Mouse (Mus musculus): ENCODE measurements around the gene Tmbim1.
"Not testable (repeated sequence)": the region's sequence is repeated elsewhere in the genome, so short reads cannot be mapped to it uniquely, and the experiment has no call there.

The Tmbim1 gene

GRCm38 (mm10) chr1:74329899-74330431 lies 24.5 kb upstream of the Tmbim1 start:
- DNase-seq (ENCODE audit: low read depth, low spot score) = no peak

DNA sequence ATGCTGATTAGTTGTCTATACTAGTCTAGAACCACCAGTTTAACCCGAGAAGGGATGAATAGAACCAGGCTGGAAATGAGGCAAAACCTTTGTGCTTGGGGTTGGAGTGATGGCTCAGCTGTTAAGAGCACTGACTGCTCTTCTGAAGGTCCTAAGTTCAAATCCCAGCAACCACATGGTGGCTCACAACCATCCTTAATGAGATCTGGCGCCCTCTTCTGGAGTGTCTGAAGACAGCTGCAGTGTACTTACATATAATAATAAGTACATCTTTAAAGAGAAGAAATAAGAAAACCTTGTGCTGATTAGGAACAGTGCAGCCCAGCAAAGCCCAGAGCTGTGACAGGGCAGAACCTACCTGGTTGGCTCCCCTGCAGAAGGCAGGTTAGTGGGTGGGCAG lies 21.5 kb upstream of the Tmbim1 start:
- DNase-seq (ENCODE audit: low read depth, low spot score) = not testable (repeated sequence)

GRCm38 (mm10) chr1:74321396-74321795 lies 16.0 kb upstream of the Tmbim1 start:
- no peak for DNase-seq (ENCODE audit: low read depth, low spot score)

- no peak for DNase-seq (ENCODE audit: low read depth, low spot score)
Measured at GRCm38 (mm10) chr1:74318711-74319110, 13.3 kb upstream of the Tmbim1 start.

DNA sequence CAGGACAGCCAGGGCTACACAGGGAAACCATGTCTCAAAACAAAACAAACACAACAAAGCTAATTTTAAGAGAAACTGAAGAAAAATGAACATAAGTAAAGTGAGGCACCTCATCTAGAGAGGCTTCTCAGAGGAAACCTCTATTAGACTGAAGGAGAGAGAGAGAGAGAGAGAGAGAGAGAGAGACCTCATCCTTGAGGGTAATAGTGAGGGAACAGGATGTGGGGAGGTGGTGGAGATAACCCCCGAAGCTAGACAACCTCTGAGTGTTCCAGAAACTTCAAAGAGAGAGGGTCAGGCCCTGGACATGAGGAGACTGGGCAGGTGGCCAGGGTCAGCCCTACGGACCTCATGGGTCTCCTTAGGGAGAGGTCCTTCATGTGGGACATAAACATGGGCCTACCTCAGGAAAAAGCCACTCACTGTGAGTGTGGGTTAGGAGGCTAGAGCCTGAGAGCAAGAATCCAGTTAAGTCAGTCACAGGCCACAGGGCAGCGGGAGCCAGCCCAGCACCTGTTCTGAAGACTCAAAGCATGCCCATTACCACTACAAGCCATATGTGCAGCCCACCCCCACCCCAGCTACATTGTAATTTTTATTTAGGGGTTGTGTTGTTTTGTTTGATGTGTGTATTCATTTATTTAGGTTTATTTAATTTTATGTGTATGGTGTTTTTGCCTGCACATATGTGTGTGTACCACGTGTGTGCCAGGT lies 10.8 kb upstream of the Tmbim1 start:
- DNase-seq (ENCODE audit: low read depth, low spot score) = no peak

DNA sequence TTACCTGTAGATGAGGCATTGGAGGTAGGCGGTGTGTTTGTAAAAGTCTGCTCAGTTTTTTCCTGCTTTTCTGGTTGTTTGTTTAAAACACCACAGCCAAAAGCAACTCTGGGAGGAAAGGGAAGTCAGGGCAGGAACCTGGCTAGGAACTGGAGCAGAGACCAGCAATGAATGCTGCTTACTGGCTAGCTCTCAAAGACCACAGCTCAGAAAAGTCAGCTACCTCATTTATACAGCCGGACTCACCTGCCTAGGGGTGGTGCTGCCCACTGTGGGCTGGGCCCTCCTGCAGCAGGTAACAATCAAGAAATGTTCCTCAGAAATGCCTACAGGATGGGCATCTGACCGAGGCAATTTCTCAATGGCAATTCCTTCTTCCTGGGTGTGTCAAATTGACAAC lies 9.4 kb upstream of the Tmbim1 start:
- no peak for DNase-seq (ENCODE audit: low read depth, low spot score)

DNA sequence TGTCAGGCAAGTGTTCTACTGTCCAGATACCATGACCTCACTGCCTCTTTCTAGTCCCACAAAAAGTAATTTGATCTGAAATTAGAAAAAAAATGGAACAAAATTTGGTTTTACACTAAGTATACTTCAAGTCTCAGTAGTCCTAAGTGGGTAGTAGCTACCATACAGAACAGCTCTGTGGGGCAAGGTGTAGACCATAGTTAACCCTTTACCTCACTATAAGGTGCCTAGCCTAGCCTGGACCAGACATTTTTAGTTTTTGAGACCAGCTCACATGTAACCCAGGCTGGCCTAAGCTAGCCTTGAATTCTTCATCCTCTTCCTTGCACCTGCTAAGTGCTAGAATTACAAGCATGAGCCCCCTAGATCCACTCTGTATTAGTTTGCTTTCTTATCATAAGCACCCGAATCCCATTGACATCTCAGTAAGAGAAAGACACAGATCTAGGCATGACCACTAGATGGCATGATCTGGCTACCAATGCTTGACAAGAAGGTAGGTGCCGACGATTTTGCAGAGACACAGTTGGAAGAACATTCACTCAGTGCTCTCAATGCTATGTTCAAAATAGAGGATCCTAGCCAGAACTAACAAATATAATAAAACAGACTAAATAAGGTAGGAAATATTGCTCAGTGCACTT lies 7.7 kb upstream of the Tmbim1 start:
- DNase-seq (ENCODE audit: low read depth, low spot score) = peak; percentile 88

DNA sequence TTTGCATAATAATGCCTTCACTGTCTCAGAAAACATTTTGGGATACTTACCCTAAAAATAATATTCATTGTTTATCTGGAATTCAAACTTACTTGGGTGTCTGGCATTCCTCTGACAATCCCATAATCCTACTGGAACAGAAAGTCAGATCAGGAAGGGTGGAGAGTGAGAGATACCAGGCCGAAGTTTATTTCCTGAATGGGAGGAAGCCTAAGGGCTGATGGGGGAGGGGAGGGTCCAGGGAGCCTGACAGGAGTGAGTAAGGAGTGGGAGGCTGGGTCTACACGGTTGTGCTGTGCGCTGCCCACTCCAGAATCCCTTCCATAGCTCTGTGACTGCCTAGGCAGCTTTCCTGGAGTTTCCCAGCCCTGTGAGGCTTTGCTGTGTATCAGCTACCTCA lies 4.3 kb upstream of the Tmbim1 start:
- no peak for DNase-seq (ENCODE audit: low read depth, low spot score)

DNA sequence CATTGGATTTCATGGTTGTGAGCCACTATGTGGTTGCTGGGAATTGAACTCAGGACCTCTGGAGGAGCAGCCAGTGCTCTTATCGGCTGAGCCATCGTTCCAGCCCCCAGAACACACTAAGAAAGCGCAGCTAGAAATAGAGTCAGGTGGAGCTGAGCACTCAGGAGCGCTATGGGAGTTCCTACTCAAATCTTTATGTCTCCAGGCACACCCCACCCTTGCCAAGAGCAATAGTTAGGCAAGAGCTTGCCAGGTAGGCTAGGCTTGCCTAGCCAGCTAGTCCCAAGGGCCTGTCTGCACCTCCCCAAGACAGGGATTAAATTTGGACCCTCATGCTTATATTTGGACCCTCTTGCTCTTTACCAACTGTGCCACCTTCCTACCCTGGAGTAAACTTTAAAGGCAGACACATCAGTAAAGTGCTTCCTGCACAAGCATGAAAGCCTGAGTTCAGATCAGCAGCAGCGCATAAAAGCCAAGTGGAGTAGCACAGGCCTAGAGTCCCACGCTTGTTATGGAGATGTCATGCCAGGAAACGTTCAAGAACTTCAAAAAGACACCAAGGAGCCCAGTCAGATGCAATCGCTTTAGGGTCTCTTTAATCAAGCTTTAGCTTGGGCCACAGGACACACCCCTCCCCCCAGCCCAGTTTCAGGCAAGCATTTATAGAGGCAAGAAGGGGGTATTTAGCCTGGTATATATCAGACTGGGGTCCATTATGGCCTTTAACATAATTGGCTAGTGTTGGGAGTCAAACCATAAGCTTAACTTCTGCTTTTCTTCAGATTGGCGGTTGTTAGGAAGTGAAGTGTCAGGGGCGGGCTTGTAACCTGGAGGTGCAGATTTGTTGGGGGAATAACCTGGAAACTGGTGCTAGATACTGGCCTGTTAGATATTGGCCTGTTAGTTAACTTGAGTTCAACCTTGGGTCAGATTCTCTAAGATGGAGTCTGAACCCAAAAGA lies 2.9 kb upstream of the Tmbim1 start:
- no peak for DNase-seq (ENCODE audit: low read depth, low spot score)

GRCm38 (mm10) chr1:74307146-74307545 lies 1.7 kb upstream of the Tmbim1 start:
- no peak for DNase-seq (ENCODE audit: low read depth, low spot score)

DNA sequence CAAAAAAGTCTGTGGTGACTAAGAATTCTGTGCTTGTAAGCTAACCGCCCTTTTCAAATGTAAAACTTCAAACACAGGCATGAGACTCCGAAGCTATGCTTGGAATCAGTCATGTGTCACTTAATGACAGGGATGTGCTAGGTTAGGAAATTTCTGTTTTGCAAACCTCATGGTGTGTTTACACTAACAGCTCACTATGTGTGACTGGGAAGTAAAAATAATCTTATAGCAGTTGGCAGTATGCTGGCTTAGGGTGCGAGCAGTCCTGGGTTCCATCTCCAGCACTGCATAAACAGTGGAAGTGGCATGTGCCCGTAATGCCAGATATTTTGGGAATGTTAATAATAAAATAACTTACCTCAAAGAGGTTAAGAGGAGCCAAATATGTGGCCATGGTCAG lies 476 bp downstream of the Tmbim1 start:
- no peak for DNase-seq (ENCODE audit: low read depth, low spot score)

GRCm38 (mm10) chr1:74304339-74304790 lies 1.1 kb downstream of the Tmbim1 start:
- DNase-seq (ENCODE audit: low read depth, low spot score) = no peak

DNA sequence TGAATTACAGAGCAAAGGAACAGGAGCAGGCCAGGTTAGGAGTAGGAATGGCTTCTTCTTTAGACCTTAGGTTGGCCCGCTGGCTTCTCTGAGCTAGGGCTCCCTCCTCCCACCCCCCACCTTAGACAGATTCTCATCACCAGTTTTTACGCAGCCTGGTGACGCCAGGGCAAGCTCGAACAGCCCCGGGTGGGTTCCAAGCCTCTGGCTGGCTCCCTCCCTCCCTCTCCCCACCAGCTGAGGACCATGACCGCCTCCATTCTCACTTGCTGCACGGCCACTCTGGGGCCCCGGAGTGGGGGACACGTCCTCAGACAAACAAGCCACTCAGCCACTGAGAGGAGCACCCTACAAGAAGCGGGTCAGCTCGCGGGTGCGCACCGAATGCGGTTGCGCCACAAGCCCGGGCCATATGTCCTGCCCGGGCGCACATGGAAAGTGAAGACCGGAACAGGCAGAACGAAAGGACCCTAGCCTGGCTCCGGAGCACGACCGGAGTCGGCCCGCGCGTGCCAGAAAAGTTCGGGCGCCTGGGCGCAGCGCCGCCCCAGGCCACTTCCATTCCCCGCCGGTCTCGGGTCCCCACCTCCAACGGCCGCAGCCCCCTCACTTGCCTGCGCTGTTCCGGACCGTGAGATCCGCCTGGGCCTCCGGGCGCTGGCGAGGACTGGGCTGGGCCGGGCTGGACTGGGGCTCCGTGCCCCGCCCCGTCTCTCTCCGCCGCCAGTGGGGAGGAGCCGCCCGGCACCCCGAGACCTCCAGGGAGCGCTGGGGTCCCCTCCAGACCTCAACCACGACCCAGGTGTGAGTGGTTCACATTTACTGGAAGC lies 1.7 kb downstream of the Tmbim1 start:
- peak; percentile 52 for DNase-seq (ENCODE audit: low read depth, low spot score)

GRCm38 (mm10) chr1:74302835-74303234 lies 2.6 kb downstream of the Tmbim1 start:
- no peak for DNase-seq (ENCODE audit: low read depth, low spot score)

GRCm38 (mm10) chr1:74302229-74302628 lies 3.2 kb downstream of the Tmbim1 start:
- no peak for DNase-seq (ENCODE audit: low read depth, low spot score)

DNA sequence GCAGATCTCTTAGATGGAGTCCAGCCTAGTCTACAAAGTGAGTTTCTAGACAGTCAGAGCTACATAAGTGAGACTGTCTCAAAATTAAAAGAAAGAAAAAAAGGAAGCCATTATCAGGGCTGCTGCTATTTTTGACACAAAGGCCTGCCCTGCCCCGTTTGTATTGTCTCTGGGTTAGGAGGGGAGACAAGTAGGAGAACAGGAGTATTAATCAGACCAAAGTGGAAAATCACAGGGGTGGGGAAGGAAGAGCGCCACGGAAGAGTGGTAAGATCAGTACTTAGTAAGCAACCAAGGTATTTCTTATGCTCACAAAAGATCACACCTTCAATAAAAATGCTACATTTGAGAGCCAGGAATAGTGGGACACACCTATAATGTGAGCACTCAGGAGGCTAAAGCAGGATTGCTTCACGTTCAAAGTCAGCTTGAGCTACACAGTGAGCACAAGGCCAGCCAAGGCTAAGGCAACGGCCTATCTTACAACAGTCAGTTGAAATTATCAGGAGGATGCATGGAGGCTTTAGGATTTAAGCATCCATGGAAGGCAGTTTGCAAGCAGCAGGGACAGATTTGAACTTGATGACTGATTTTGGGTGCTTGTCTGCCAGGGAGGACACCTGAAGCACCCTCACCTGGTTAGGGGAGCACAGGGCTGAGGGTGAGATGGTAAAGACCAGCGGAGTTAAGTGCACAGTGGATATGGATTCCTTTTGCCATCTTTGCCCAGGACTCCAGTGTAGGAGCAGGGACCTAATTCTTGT lies 4.9 kb downstream of the Tmbim1 start:
- DNase-seq (ENCODE audit: low read depth, low spot score) = no peak

- no peak for DNase-seq (ENCODE audit: low read depth, low spot score)
Measured at GRCm38 (mm10) chr1:74298996-74299395, 6.4 kb downstream of the Tmbim1 start.

DNA sequence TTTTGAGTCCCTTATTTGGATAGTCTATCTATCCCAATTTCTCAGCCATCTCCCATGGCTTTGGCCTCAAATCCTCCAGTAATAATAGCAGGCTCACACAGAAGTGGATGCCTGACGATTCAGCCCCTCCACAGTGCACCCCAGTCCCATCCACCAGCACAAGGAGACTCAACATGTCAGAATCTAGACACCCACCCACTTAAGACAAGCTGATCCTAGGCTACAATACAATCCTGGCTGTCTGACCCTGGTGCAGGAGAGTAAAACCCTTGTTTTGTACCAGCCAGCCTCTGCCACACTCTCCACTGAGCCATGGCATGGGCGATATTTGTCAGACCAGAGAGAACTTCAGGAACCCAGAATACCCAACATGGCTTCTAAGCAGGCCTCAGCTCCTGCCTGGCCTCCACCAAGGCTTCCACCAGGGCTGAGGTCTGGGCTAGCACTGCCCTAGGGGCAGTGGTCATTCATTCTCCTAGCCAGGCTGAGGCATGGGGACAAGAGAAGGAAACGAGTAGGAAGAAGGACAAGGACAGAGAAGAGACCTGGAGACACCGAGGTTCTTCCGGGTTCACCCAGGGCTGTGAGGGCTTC lies 7.2 kb downstream of the Tmbim1 start:
- DNase-seq (ENCODE audit: low read depth, low spot score) = no peak

- DNase-seq (ENCODE audit: low read depth, low spot score) = no peak
Measured at GRCm38 (mm10) chr1:74297269-74297668, 8.2 kb downstream of the Tmbim1 start.

GRCm38 (mm10) chr1:74296477-74296876 lies 8.9 kb downstream of the Tmbim1 start:
- DNase-seq (ENCODE audit: low read depth, low spot score) = no peak

Data from CD4-positive, CD25-positive, alpha-beta regulatory T cell, adult 2 months (primary cell).